Mouse (Mus musculus): Measurements from ENCODE around the gene Ppp1r10. TPM values are rescaled to one million over a fixed set of nuclear protein-coding genes. Genes with fewer than 3 reads are reported as not detected.
A peak's percentile ranks its signal among the peaks of the same experiment; 100 is the strongest.

Ppp1r10 gene
- total RNA-seq, 2 experiments from 2014 or later = 96.2 to 108 TPM

DNA sequence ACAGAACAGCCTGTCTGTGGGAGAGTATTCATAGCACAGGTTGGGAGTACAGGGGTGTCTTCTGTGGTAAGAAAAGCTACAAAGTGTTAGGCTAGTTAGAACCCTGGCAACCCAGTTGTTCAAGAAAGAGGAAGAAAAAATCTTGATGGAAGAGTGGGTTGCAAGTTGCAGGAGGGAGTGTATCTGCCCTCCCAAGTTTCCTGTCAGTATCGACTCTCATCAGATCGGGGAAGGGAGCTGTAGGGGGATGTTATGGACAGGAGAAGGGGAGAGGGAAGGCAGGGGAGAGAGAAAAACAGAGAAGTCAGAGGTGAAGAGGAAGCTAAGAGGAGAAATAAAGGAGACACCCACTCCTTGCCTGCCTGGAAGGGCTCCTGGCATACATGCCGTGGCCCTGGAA, 15.6 kb upstream of the Ppp1r10 start:
- DNase-seq = no peak

DNA sequence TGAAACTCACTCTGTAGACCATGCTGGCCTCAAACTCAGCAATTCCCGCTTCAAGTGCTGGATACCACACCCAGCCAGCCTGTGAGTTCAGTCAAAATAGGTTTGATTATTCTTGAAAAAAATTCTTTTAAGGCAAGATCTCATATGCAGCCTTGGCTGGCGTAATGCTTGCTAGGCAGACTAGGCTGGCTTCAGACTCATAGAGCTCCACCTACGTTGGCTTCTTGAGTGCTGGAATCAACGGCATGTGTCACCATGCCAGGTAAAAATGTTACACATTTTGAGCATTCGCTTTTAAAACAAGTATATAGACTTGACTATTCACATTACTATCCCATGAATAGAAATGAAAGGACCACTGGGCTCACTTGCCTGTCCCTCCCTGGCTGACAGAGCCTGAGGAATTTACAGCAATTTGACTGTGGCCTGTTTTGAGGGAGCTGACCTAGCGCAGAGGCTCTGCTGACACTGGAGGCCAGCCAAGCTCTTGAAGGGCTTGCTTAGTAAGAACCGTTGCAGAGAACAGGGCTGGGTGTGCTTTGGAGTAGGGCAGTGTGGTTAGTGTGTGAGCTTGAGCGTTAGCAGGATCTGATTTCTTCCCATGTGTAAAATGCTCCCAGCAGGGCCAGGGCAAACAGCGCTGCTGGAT, 12.8 kb upstream of the Ppp1r10 start:
- DNase-seq = peak; percentile 43 to 47

- no peak for DNase-seq
These were observed 12.3 kb upstream of the Ppp1r10 start for GRCm38 (mm10) chr17:35903992-35904355.

- DNase-seq = no peak
These were observed 10.6 kb upstream of the Ppp1r10 start for GRCm38 (mm10) chr17:35905587-35905986.

GRCm38 (mm10) chr17:35907609-35908008, 8.6 kb upstream of the Ppp1r10 start:
- DNase-seq = no peak

DNA sequence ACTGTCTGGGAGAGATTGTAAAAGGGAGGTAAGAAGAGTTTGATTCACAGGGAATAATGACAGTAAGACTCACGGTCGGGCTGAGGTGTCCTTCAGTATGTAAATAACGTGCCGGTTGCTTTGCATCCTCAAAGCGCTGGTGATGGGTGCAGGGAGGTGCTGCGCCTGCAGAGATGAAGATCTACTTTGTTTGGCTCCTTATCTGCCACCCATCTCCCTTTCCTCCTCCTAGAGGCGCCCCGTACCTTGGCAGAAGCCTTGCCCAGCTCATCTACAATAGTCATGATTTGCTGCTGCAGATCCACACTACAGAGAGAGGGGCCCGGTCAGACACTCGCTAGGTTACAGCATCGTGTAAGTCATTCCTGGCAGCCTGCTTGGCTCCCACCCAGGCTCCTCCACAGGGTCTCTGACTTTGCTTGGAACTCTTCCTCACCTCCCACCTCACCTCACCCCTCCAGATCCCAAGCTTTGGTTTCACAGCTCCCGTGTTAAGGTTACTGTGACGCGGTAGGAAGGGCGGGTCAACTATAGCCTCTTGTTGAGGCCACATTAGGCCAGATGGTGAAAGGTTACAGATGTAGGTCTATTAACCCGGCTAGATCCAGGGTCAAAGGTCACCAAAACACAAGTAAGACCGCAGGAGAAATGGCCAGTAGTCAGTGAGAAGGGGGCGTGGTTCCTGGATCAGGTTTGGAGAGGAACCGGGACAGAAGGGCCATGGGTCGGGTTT, 6.9 kb upstream of the Ppp1r10 start:
- DNase-seq = peak in 1 of 2 experiments; percentile 15

DNA sequence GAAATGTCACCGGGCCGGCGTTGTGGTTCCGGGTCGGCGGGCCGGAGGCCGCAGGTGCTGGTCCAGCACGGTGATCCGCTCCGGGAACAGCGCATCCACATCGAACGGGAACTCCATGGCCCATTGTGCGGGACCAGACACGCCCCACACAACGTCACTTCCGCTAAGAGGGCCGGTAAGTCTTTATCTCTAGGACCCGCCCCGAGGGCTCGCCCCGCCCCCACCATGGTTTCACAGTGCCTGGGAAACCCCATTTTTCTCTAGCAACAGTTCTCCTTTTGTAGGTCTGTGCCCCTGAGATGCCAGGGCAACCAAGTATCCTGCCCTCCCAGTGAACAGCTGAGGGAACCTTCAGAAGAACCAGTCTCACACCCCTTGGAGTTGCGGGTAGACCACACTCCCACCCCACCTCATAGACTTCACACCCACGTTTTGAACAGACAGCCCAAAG, 6.3 kb upstream of the Ppp1r10 start, which contains the start of gene Atat1:
TSS of gene Atat1 (minus strand) at position 157 of the 451 bp plus-strand sequence.
- DNase-seq = peak; percentile 96 to 99

DNA sequence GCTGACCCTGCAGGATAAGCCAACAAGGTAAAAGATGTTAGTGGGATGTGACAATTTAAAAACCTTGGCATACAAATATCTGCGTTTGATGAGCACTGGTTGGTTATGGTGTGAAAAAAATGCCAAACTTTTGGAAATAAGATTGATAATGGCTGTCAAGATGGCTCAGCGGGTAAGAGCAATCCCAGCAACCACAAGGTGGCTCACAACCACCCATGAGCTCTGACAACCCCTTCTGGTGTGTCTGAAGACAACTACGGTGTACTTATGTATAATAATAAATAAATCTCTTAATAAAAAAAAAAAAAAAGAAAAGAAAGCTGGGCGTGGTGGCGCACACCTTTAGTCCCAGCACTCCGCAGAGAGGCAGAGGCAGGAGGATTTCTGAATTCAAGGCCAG, 1.3 kb upstream of the Ppp1r10 start:
- no peak for DNase-seq

DNA sequence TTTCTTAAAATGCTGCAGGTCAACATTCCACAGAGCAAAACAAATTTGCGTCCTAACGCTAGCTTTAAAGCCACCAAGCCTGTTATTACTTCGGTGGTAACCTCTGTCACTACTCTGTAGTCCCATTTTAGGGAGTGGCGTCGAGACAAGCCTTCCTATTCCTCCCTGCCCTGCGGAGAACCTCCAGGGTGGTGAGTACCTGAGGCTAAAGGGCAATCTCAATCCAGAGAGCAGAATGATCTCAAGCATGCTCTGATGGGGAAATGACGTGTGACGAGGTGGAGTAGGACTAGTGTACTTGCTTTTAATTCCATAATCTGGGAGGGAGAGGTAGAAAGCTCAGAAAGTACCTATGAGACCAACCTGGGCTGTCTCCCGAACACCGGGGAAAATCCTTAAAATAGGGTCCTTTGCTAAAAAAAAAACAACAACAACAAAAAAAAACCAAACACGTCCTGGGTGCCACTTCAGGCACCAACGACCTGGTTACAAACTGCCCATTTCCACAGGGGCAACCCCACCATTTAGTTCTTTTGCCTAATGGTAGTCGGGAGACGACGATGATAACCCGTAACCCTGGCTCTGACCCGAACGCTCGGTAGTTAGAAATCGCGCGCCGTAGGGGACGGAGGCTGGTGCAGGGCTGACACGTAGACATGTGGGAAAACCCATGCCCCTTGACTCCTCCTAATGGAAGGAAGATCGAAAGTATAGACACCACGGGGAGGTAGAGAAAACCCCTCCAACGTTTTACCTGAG, 517 bp upstream of the Ppp1r10 start:
- DNase-seq = no peak

DNA sequence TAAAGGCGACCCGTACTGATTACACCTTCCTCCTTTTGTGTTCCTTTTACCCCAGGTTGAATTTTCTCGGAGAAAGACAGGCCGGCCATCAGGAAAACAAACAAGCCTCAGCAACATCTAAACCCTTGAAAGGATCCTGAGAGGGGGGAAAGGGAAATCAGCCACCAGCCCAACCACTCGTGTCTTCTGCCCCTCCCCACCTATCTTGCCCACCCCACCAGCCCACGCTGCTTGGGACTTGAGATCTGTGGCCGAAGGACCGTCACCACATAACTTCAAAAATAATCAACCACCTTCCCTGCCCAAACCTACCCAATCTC, 869 bp downstream of the Ppp1r10 start:
- peak; percentile 35 to 47 for DNase-seq

DNA sequence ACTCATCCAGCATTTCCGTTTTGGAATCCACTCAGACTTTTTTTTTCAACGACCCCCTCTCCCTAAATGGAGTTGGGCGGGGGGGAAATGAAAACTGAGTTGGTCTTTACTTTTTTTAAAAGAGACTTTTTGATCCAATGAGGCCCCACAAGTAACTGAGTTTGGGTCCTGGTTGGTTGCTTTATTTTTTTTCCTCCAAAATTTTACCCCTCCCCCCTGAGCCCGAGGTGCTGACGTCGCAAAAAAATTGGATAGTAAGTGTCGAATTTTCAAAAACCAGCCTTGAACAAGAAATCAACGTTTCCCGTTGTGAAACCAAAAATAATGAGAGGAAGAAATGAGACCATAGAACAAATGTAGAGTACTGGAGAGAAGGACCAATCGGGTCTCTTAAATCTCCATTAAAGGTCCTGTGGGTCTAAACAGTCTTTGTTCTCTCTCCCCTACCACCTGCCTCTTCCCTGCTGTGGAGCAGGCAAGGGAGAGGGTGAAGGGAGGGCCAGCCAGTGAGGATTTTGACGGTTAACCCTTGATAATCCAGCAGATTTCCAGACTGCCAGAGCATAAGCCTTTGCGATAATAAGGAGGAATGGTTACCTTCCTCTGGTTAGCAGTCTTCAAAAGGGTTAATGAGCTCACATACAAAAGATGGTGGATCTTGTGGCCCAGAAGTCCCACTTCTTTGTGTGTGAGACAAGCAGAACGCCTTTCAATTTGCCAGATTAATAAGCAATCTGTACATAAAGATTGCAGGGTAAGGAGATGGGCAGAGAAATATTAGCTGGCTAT, 1.4 kb downstream of the Ppp1r10 start:
- DNase-seq = peak in 1 of 2 experiments; percentile 28

DNA sequence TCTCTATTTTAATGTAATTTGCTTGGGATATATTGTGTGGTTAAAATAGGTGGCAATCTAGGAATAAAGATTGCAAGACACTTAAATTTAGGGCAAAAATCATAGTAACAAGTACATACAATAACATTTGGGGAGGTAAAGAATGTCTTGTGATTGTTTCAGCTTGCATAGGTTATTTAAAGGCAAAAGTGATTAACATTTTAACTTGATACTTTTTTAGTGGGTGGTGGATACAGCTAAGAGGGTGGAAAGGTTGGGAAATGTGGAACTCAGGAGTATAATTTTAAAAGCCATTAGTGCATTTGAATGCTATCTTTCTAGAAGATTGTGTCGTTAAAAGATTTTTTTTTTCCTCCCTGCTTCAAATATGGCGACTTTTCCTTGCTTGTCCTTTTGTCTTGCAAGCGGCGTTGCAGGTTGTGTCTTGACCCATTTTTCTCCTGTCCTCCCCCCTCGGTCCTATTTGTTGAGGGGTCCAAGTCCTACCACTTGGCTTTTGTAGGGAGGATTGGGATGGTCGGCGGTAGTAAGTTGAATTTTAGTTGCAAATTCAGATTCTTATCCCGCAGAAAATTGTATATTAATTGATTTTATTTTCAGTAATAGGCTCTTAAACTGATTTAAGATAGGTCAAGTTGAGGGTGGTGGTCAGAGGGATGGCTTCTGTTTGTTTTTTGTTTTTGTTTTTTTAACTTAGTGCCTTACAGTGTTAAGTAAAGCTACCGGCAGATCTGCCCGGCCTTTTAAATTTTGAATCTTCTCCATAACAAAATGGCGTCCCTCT, 2.2 kb downstream of the Ppp1r10 start:
- DNase-seq = peak; percentile 40 to 42

- peak; percentile 94 to 96 for DNase-seq
These were observed 3.0 kb downstream of the Ppp1r10 start for GRCm38 (mm10) chr17:35919060-35919715.

GRCm38 (mm10) chr17:35919864-35920301, 3.6 kb downstream of the Ppp1r10 start:
- DNase-seq = peak in 1 of 2 experiments; percentile 41

DNA sequence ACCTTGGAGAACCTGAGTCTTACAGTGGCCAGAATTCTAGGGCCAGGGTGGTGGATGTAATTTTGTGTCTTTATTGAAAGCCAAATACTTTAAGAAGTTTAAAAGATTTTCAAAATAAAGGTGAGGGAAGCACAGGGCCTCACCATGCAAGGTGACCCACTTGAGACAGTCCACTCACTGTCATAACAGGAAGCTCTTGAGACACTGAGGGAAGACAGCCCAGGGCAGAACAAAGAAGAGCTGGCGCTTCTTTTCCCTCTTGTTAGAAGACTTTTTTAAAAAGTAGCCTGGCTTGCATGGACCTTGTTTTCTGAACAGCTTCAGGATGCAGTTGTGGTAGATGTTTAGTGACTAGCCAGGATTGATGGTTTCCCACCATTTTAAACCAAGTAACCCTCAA, 4.2 kb downstream of the Ppp1r10 start:
- DNase-seq = no peak

GRCm38 (mm10) chr17:35920862-35921562, 4.8 kb downstream of the Ppp1r10 start:
- DNase-seq = peak in 1 of 2 experiments; percentile 45

DNA sequence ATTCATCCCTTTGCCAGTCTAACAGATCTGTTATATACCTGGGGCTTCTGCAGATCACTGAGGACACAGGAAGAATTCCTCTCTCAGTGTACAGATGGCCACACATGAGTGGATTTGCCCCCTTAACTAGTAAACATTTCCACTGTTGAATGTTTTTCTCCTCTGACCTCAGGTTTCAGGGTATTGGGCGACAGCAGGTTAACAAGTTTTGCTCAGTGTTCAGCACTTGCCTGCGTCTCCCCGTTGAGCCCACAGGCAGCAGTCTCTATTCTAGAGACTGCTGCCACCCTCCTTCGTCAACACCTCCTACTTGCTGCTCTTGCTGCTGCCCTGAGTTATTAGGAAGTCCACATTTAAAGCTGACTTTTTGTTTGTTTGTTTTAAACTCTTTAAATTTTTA, 5.5 kb downstream of the Ppp1r10 start:
- DNase-seq = no peak

DNA sequence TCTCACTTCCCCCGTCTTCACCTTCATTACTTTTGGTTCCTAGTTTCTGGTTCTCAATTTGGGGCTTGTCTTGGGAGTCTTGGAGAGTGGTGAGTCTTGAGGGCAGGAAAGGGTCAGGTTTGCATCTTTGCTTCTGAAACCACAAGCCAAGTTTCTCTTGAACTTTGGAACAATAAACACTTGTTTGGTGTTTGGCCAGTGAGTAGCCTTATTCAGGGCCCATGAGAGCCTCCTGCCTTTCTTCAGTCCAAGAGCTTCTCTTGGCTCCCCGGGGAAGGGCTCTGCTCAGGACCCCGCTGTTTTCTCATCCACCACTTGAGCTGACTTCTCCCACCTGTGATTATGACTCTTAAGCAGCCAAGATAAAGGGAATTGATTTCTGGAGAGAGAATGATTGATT, 6.3 kb downstream of the Ppp1r10 start:
- no peak for DNase-seq

DNA sequence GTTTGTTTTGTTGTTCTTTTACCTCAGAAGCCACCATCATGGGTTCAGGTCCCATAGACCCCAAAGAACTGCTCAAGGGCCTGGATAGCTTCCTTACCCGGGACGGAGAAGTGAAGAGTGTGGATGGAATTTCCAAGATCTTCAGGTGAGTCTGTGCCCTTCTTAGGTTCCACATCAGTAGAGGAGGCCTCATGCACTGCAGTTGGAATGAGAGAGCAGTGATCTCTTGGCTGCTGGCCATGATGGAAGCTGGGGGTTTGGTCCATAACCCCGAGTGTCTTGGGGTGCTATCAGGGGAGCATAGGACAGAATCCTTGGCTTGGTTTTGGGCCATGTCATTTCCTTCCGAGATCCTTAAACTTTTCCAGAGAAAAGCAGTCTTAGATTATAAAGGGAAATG, 7.0 kb downstream of the Ppp1r10 start:
- no peak for DNase-seq

- no peak for DNase-seq
These were observed 11.2 kb downstream of the Ppp1r10 start for GRCm38 (mm10) chr17:35927471-35927870.
